Mouse (Mus musculus) forebrain, embryonic 10.5 days (tissue): ENCODE measurements around the gene Ntrk2. TPM values are rescaled to one million over a fixed set of nuclear protein-coding genes. Genes with fewer than 3 reads are reported as not detected.

Source experiments
- DNase-seq: peaks from one replicate; pipeline ENCODE4 v3.0.0-alpha.2; 2017; ENCODE audit warnings: low spot score; ENCODE audit errors: extremely low spot score
- H3K27ac ChIP-seq: fragments of 300-500 bp; sonication (generic); 2 replicates; pipeline ENCODE4 v1.5.1; 2016; ENCODE audit warnings: mild to moderate bottlenecking
- H3K27me3 ChIP-seq: fragments of 300-500 bp; sonication (generic); 2 replicates; pipeline ENCODE4 v1.6.1; 2016; ENCODE audit warnings: mild to moderate bottlenecking; ENCODE audit not compliant: poor library complexity, severe bottlenecking
- H3K36me3 ChIP-seq: fragments of 300-500 bp; sonication (generic); replicated peaks from 2 replicates; pipeline ENCODE4 v1.6.1; 2016; ENCODE audit warnings: mild to moderate bottlenecking, moderate library complexity
- H3K4me1 ChIP-seq: fragments of 300-500 bp; sonication (generic); 2 replicates; pipeline ENCODE4 v1.6.1; 2016
- H3K4me3 ChIP-seq: fragments of 300-500 bp; sonication (generic); 2 replicates; pipeline ENCODE4 v1.5.1; 2016; ENCODE audit warnings: mild to moderate bottlenecking, moderate library complexity
- H3K9me3 ChIP-seq: fragments of 300-500 bp; sonication (generic); 2 replicates; pipeline ENCODE4 v1.6.1; 2016; ENCODE audit warnings: mild to moderate bottlenecking, moderate library complexity
- WGBS: fragments of 180-500 bp; shearing (Covaris S2); methylation state at CpG from one replicate; pipeline ENCODE4 v1.1.7; 2016; 5-methylcytosine and 5-hydroxymethylcytosine counted together
- polyA plus RNA-seq: library from polyadenylated mRNA; unstranded; fragments of >200 nt; fragmentation: Nextera tagmentation; extraction: Ambion mirVana; gene quantifications from 2 replicates; pipeline ENCODE4 v1.2.1, GENCODE M21; 2016

The Ntrk2 gene
- polyA plus RNA-seq, 1 experiment from 2014 or later, result 33.2 TPM

- H3K36me3 ChIP-seq, result no peaks in the 10 kb centered on the region
- WGBS, result 89% methylated on average over 4 of the region's 4 CpGs
- peaks cover 16% of the 10 kb centered on the region for H3K4me1 ChIP-seq
- H3K27me3 ChIP-seq, result no peaks in the 10 kb centered on the region
- no peak for DNase-seq
- H3K4me3 ChIP-seq, result no peak overlapping the region
- no peaks in the 10 kb centered on the region for H3K9me3 ChIP-seq
- no peak overlapping the region for H3K27ac ChIP-seq
These were observed 373.6 kb downstream of the Ntrk2 start for GRCm38 (mm10) chr13:59179986-59180385.

GRCm38 (mm10) chr13:59180781-59181180, 374.4 kb downstream of the Ntrk2 start:
- Histone ChIP-seq H3K9me3 (no peaks in the 10 kb centered on the region), H3K4me3 (no peak overlapping the region), H3K4me1 (peaks cover 16% of the 10 kb centered on the region), H3K36me3 (no peaks in the 10 kb centered on the region), H3K27me3 (no peaks in the 10 kb centered on the region), H3K27ac (no peak overlapping the region)
- 88% methylated on average over 10 of the region's 10 CpGs for whole genome bisulfite sequencing
- DNase-seq, result no peak

GRCm38 (mm10) chr13:59181188-59181947, 375.0 kb downstream of the Ntrk2 start:
- DNase-seq, result no peak
- Histone ChIP-seq H3K4me1 (peaks cover 16% of the 10 kb centered on the region), H3K9me3 (no peaks in the 10 kb centered on the region), H3K4me3 (no peak overlapping the region), H3K27me3 (no peaks in the 10 kb centered on the region), H3K27ac (no peak overlapping the region), H3K36me3 (no peaks in the 10 kb centered on the region)
- 77% methylated on average over 16 of the region's 16 CpGs for WGBS

GRCm38 (mm10) chr13:59182630-59183029, 376.3 kb downstream of the Ntrk2 start:
- 60% methylated on average over 5 of the region's 5 CpGs for WGBS
- Histone ChIP-seq H3K4me1 (peaks cover 8% of the 10 kb centered on the region), H3K36me3 (no peaks in the 10 kb centered on the region), H3K27me3 (no peaks in the 10 kb centered on the region), H3K9me3 (no peaks in the 10 kb centered on the region), H3K4me3 (no peak overlapping the region), H3K27ac (no peak overlapping the region)
- DNase-seq, result no peak

Other genes with a start within 250 kb of the Ntrk2 start
- gene Slc28a3, start 195.7 kb upstream of the Ntrk2 start, polyA plus RNA-seq, result 0.06 TPM in 1 of 2 replicates, not detected in the other